Mouse (Mus musculus): Measurements from ENCODE around the gene Cerk. TPM values are rescaled to one million over a fixed set of nuclear protein-coding genes. Genes with fewer than 3 reads are reported as not detected.

The Cerk gene
- polyA plus RNA-seq, 1 experiment from 2014 or later, result 12.4 TPM

DNA sequence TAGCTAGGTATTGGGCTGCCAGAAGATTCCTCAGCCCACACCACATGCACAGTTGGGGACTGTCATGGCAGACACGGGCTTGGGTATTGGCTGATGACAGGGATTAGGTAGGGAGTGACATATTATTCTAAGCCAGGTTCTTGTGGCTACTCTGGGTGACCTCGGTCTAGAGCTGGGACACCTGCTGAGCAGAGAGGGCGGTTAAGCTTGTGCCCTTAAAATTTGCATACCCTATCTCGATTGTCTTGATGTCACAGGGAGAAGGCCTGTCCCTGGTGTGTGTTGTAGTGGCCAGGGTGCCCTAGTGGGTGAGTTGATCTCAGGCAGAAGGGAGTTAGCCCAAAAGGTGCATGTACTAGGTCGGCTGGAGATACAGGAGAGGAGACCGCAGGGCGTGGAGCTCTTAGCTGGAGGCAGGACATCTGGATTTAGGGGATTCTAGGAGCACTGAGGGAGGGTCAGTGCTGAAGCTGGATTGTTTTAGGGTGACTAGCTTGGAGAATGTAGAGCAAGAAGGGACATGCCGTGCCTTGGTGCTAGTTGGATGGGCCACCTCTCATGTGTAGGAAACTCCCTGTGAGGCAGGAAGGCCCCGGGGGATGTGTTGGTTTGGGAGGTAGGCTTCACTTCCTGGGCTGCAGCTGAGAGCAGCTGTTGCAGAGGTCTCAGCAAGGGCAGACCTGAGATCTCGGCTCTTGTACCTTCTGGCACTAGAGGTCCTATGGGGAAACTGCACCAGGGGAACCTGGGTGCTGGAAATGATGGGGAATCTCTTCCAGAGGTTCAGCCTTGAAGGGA is 91.4 kb downstream of the Cerk start:
- H3K9me3 ChIP-seq, result no peaks in the 10 kb centered on the region
- H3K4me1 ChIP-seq, result peaks cover 21% of the 10 kb centered on the region
- H3K36me3 ChIP-seq, result peaks cover 33% of the 10 kb centered on the region
- no peak overlapping the region for H3K4me3 ChIP-seq
- no peak overlapping the region for H3K27ac ChIP-seq (replicated peaks)
- WGBS, result 63% methylated on average over 10 of the region's 10 CpGs
- no peak for ATAC-seq (ENCODE audit: extremely low read depth, insufficient number of reproducible peaks, low FRiP score, low TSS enrichment)
- H3K9ac ChIP-seq, result no peak overlapping the region
- no peak overlapping the region for H3K4me2 ChIP-seq
- no peaks in the 10 kb centered on the region for H3K27me3 ChIP-seq (replicated peaks)

DNA sequence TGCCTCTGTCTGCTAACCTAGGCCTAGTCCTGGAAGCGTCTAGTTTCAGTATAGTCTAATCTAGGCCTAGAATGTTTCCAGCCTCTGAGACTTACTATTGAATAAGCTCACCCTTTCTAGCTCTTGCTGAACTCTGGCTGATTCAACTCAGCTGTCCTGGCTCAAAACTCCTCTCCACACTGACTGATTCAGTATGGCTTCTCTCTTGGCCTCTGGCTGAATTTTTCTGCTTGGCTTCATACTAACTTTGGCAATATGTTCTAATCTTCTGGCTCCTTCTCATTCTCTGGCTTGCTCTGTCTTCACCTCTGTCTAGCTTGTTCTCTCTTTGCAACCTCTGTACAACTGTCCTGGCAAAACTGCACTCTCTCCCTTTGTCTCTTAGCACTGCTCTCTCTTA is 92.7 kb downstream of the Cerk start:
- peaks cover 33% of the 10 kb centered on the region for H3K36me3 ChIP-seq
- H3K4me3 ChIP-seq, result no peak overlapping the region
- H3K9me3 ChIP-seq, result no peaks in the 10 kb centered on the region
- H3K27me3 ChIP-seq (replicated peaks), result no peaks in the 10 kb centered on the region
- no peak overlapping the region for H3K4me2 ChIP-seq
- H3K9ac ChIP-seq, result no peak overlapping the region
- no peak for ATAC-seq (ENCODE audit: extremely low read depth, insufficient number of reproducible peaks, low FRiP score, low TSS enrichment)
- no peak overlapping the region for H3K27ac ChIP-seq (replicated peaks)
- WGBS, result 74% methylated on average over 1 of the region's 1 CpGs
- H3K4me1 ChIP-seq, result peaks cover 32% of the 10 kb centered on the region

GRCm38 (mm10) chr15:86091998-86092670 is 93.8 kb downstream of the Cerk start:
- Histone ChIP-seq H3K36me3 (peaks cover 33% of the 10 kb centered on the region), H3K4me1 (peaks cover 43% of the 10 kb centered on the region), H3K27ac (replicated peaks) (0 out of 2 replicates have a peak overlapping the region, but pooled peaks have one; percentile 6), H3K9ac (no peak overlapping the region), H3K4me2 (no peak overlapping the region), H3K9me3 (no peaks in the 10 kb centered on the region), H3K4me3 (no peak overlapping the region), H3K27me3 (replicated peaks) (no peaks in the 10 kb centered on the region)
- ATAC-seq (ENCODE audit: extremely low read depth, insufficient number of reproducible peaks, low FRiP score, low TSS enrichment), result no peak
- 91% methylated on average over 12 of the region's 12 CpGs for WGBS

DNA sequence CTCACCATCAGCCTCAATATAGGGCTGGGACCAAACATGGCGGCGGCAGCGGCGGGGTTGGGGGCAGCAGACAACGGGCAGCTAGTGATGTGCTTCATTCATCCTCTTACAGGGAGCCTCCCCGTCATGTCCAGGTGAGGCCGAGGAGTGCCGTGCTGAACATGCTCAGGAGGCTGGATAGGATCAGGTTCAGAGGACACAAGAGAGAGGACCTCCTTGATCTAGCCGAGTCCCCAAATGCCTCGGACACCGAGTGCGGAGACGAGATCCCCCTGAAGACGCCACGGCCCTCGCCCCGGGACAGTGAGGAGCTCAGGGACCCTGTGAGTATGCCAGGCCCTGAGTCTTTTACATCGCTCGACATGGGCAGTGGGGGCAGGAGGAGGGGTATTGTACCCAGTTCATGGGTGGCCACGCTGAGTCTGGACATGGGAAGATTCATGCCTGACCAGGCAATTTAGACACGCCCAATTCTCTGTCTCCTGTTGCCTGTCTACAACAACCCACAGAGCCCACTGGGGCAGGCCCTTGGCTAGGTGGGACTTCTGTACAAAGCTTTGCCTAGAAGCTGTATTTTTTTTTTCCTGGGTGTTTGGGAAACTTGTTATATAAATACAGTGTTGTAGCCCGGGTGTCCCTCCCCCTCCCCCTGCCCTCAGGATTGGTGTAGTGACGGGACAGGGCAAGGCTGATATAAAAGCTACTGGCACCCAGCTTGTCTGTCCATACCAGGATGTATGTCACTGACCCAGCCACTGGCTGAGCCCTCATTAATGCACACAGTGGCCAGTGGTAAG is 94.5 kb downstream of the Cerk start:
- Histone ChIP-seq H3K9me3 (no peaks in the 10 kb centered on the region), H3K4me3 (no peak overlapping the region), H3K36me3 (peaks cover 31% of the 10 kb centered on the region), H3K4me1 (peaks cover 51% of the 10 kb centered on the region), H3K4me2 (no peak overlapping the region), H3K27ac (replicated peaks) (no peak overlapping the region), H3K27me3 (replicated peaks) (no peaks in the 10 kb centered on the region), H3K9ac (no peak overlapping the region)
- 90% methylated on average over 23 of the region's 23 CpGs for WGBS
- ATAC-seq (ENCODE audit: extremely low read depth, insufficient number of reproducible peaks, low FRiP score, low TSS enrichment), result no peak

DNA sequence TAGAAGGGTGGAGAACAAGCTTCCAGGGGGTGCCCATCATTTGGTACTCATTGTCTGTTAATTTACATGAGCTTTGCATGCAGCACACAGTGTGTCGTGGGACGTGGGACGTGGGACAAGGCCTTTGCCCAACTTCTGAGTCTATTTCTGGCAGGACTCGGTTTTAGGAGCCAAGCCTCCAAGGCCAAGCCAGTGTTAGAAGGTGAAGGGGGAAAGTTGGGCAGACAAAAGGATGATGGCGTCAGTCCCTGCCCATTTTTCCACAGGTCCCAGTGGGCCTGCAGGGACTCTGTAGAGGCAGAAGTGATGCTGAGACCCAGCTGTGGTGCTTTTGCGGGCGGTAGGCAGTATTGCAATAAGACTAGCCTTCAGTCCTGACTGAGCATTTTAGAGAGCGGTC is 95.4 kb downstream of the Cerk start:
- WGBS, result 87% methylated on average over 8 of the region's 8 CpGs
- Histone ChIP-seq H3K9ac (no peak overlapping the region; the same call in 1 of the 2 replicates), H3K36me3 (peaks cover 23% of the 10 kb centered on the region), H3K27ac (replicated peaks) (peak overlapping the region; percentile 82), H3K4me3 (no peak overlapping the region), H3K4me2 (no peak overlapping the region), H3K4me1 (peaks cover 59% of the 10 kb centered on the region), H3K9me3 (no peaks in the 10 kb centered on the region), H3K27me3 (replicated peaks) (no peaks in the 10 kb centered on the region)
- no peak for ATAC-seq (ENCODE audit: extremely low read depth, insufficient number of reproducible peaks, low FRiP score, low TSS enrichment)

GRCm38 (mm10) chr15:86089991-86090529 is 95.9 kb downstream of the Cerk start:
- WGBS, result 50% methylated on average over 11 of the region's 11 CpGs
- ATAC-seq (ENCODE audit: extremely low read depth, insufficient number of reproducible peaks, low FRiP score, low TSS enrichment), result no peak
- H3K27me3 ChIP-seq (replicated peaks), result no peaks in the 10 kb centered on the region
- peaks cover 64% of the 10 kb centered on the region for H3K4me1 ChIP-seq
- no peak overlapping the region for H3K4me2 ChIP-seq
- no peak overlapping the region for H3K4me3 ChIP-seq
- H3K36me3 ChIP-seq, result peaks cover 23% of the 10 kb centered on the region
- no peaks in the 10 kb centered on the region for H3K9me3 ChIP-seq
- H3K9ac ChIP-seq, result peak overlapping the region; percentile 50; the same call in 1 of the 2 replicates
- peak overlapping the region; percentile 82 for H3K27ac ChIP-seq (replicated peaks)

Other genes starting within 250 kb of the Cerk start
- gene Celsr1, start 152.4 kb downstream of the Cerk start, polyA plus RNA-seq (2015; fragmentation: Nextera tagmentation; extraction: Ambion mirVana), result 1.3 and 1.4 TPM in 2 replicates
- gene Gramd4, start 128.4 kb downstream of the Cerk start, polyA plus RNA-seq (2015; fragmentation: Nextera tagmentation; extraction: Ambion mirVana), result 11.9 and 12.2 TPM in 2 replicates
- 8.8 and 9.1 TPM in 2 replicates for gene Tbc1d22a, start 28.3 kb upstream of the Cerk start, polyA plus RNA-seq (2015; fragmentation: Nextera tagmentation; extraction: Ambion mirVana)

All from heart, embryonic 13.5 days (tissue).